Mouse (Mus musculus) forelimb bud, embryonic 11.5 days (tissue): Measurements from ENCODE around the gene Efemp2.
"Not testable (repeated sequence)": the region's sequence is repeated elsewhere in the genome, so short reads cannot be mapped to it uniquely, and the experiment has no call there.

Source experiments
- DNase-seq: peaks from one replicate; pipeline ENCODE4 v3.0.0-alpha.2; 2012; ENCODE audit warnings: low read depth, low spot score

The Efemp2 gene

DNA sequence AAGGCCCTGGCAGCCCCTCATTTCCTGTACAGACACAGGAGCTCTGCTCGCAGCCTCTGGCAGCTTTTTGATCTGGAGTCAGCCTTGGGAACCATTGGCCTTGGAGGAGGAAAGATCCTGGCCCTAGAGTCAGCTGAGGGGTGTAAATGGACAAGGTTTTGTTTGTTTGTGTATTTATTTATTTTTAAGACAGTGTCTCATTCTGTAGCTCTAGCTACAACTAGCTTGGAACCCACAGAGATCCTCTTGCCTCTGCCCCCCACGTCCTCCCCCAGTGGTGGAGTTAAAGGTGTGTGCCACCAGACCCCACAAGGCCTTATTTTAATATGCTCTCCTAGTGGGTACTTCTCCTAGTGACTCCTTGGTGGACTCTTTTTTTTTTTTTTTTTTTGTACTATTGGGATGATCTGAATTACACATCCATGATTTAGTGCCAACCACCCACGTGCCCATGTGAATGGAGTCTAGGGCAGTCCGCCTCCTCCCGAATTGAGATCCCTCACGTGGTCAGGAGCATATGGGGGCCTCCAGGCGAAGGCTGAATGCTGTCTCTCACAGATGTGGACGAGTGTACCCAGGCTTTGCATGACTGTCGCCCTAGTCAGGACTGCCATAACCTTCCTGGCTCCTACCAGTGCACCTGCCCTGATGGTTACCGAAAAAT, 3.4 kb downstream of the Efemp2 start:
- no peak for DNase-seq

DNA sequence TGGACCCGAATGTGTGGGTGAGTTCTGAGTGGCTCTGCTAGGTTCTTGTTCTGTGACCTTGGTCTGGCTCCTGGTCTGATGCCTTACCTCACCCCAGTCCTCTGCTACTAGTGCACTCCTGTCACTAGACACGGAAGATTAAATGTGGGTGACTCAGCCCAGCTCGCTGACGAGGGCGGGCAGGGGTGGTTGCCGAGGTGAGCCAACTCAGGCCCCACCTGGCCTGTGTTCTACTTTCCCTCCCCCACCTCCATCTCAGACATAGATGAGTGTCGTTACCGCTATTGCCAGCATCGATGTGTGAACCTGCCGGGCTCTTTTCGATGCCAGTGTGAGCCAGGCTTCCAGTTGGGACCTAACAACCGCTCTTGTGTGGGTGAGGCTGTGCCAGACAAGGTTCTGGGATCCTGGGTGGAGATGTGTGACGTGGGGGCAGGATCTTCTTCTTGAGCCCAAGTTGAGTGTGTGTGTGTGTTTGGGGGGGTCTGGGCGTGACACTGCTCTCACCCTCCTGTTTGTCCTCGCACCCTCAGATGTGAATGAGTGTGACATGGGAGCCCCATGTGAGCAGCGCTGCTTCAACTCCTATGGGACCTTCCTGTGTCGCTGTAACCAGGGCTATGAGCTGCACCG, 4.0 kb downstream of the Efemp2 start:
- DNase-seq = no peak

DNA sequence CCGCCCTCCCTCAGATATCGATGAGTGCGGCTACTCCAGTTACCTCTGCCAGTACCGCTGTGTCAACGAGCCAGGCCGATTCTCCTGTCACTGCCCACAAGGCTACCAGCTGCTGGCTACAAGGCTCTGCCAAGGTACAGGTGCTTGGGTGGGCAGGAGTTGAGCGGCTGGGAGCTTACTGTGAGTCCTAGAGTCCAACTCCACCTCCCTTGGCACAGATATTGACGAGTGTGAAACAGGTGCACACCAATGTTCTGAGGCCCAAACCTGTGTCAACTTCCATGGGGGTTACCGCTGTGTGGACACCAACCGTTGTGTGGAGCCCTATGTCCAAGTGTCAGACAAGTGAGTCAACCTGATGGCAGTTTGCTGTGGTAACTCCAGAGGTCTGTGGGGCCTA, 6.3 kb downstream of the Efemp2 start:
- no peak for DNase-seq

DNA sequence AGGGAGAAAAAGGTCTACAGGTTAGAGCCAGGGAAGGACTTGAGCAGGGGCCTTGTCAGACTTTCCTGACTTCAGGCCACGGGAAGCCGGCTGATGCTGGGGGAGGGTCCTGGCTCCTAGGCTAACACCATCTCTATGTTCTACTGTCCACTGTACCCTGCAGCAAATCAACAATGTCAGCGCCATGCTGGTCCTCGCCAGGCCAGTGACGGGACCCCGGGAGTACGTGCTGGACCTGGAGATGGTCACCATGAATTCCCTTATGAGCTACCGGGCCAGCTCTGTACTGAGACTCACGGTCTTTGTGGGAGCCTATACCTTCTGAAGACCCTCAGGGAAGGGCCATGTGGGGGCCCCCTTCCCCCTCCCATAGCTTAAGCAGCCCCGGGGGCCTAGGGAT, 7.6 kb downstream of the Efemp2 start:
- no peak for DNase-seq

GRCm38 (mm10) chr19:5483386-5484359, 9.9 kb downstream of the Efemp2 start:
- DNase-seq = no peak

DNA sequence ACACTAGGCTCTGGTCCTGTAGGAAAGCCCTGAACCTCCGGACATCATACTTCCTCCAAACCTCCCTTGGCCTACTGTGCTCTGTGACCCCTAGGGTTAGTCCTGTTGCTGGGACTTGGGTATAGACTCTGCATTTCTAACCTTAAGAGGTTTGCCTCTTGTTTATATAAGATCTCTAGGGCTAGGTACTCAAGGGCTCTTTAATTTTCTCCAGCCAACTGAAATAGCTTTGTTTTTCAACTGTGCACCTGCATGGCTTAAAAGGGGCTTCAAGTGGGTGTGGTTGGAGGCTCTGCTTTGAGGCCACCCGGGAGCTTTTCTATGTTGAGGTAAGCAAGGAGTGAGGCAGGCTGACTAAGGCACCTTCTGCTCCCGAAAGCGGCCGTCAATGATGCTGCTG, 10.7 kb downstream of the Efemp2 start:
- no peak for DNase-seq

GRCm38 (mm10) chr19:5485371-5485770, 11.6 kb downstream of the Efemp2 start:
- DNase-seq = no peak

DNA sequence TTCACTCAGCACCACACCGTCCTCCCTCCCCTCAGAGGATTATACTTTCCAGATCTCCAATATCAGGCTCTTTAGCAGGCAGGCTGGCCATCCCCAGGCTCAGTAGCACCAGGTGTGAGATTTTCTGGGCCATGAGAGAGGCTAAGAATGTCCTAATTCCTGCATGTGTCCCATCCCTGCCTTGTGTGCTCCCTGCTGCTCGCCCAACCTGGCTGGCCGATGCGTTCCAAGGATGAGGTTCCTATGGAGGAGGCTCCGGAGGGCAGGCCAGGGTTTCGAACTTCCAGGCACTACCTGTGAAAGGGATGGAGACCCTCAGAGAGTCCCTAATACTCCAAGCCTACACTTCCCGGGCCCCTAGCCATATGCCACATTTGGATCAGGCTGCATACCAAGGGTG, 12.1 kb downstream of the Efemp2 start:
- no peak for DNase-seq

- no peak for DNase-seq
Measured at GRCm38 (mm10) chr19:5486286-5486685, 12.5 kb downstream of the Efemp2 start.

- no peak for DNase-seq
Measured at GRCm38 (mm10) chr19:5486771-5487170, 13.0 kb downstream of the Efemp2 start.

- DNase-seq = peak; percentile 92
Measured at GRCm38 (mm10) chr19:5487768-5488550, 14.2 kb downstream of the Efemp2 start, which contains the start of gene Mus81. Gene Mus81 (minus strand): TSS chr19:5488402.

- peak; percentile 97 for DNase-seq
Measured at GRCm38 (mm10) chr19:5488878-5489571, 15.3 kb downstream of the Efemp2 start.

- DNase-seq = not testable (repeated sequence)
Measured at GRCm38 (mm10) chr19:5489721-5490120, 16.0 kb downstream of the Efemp2 start.

DNA sequence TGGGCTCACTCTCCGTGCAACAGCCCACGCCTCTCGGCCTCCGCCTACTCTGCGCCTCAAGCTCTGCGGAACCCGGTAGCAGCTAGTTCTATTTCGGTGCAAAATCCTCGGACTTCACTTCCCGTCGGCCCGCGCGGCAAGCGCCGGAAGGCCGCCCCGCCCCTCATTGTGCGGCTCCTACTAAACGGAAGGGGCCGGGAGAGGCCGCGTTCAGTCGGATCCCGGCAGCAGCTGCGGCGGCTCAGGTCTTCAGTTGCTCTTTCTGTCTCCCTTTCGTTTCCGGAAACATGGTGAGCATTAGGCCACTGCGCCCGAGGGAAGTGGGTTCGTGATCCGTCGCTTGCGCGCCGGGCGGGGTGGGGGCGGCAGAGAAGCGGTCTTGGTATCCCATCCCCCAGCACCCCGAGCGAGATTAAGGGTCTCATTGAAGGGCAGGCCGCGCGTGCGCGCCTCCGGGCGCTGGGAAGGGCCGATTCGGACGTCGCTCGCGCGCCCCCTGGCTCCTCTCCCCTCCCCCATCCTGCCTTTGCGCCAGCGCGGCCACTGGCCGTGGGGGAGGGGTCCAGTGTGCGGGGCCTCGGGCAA, 16.7 kb downstream of the Efemp2 start, which contains the start of gene Cfl1:
Gene Cfl1, plus strand, starts transcription at position 143 of the 585 bp plus-strand sequence.
- DNase-seq = peak; percentile 96

- DNase-seq = peak; percentile 71
Measured at GRCm38 (mm10) chr19:5490898-5491708, 17.3 kb downstream of the Efemp2 start.

DNA sequence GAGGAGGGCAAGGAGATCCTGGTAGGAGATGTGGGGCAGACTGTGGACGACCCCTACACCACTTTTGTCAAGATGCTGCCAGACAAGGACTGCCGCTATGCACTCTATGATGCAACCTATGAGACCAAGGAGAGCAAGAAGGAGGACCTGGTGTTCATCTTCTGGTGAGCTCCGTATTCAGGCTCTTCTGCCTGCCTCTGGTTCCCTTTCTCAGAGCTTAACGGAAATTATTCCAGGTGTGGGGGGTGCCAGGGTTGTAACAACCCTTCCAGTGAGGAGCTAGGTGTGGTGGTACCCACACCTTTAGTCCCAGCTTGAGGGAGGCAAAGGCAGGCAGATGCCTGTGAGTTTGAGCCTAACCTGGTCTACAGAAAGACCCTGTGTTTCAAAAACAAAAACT, 18.9 kb downstream of the Efemp2 start:
- no peak for DNase-seq

- not testable (repeated sequence) for DNase-seq
Measured at GRCm38 (mm10) chr19:5493301-5493721, 19.6 kb downstream of the Efemp2 start.

DNA sequence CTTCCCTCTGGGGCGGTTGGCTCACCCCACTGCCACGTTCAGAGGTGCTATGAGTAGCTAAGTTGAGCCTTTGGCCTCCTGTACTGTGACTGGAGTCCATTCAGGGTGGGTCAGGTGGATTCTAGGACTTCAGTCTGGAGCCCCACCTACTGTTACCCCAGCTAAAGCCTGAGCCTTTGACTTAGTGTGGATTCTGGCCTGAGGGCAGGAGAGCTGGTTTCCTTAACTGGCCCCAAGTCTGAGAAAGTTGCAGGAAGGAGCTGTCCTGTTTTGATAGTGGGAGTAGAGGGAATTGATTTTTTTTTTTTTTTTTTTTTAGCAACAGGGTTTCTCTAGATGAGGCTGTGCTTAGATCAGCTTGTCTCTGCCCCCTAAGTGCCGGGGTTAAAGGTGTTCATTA, 20.6 kb downstream of the Efemp2 start:
- DNase-seq = no peak

GRCm38 (mm10) chr19:5495353-5496051, 21.7 kb downstream of the Efemp2 start:
- no peak for DNase-seq
